ENCODE assay signal across 9 mouse cellular contexts in the genomic region with DNA sequence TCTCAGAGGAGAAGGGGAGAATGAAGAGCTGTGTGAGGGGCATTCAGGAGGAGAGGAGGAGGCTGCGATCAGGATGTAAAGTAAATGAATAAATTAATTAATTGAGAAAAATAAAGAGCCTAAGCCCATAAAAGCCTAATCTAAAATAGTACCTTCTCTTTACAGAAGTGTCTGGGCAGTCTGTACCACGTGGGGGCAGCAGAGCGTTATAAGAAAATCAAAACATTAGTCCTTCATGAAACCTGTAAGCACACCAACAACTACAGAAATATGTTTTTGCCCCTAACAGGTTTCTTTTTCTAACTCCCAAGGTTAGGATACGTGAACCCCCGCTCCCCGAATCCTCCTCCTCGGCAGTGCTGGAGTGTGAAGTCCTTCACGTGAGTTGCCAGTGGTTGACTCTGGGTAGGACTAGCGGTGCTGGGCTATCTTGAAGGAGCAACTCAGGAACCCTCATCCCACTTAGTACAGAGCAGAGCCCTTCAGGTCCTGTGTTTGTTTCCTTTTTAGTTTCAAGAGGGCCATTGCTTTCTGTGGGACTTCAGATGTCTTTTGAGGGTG. TPM values are rescaled to one million over a fixed set of nuclear protein-coding genes. Genes with fewer than 3 reads are reported as not detected.
DNase-seq lines count a peak whose midpoint lies in the region; ATAC-seq and TF ChIP-seq lines count a peak whose summit lies in the region.
"Had no signal": no experiment of that assay in that cellular context is flagged by ENCODE, and none has a peak within 500 bp of the region (broad histone marks: within the 10 kb centered on the region; RNA-seq: fewer than 3 reads in every experiment).

No protein-coding gene starts in this region.

- no peaks in the 10 kb centered on the region for H3K36me3 ChIP-seq in neural tube, embryonic 11.5 days (ENCODE audit: control insufficient read depth, insufficient read depth, low read length)
- H3K36me3 ChIP-seq in neural tube, embryonic 15.5 days: no peaks in the 10 kb centered on the region
- H3K36me3 ChIP-seq in kidney, postnatal 0 days (ENCODE audit: insufficient read depth, low read length): no peaks in the 10 kb centered on the region
- H3K36me3 ChIP-seq: heart, embryonic 15.5 days had no signal

- H3K4me3 ChIP-seq in cerebellum, adult 2 months (replicated peaks; ENCODE audit: insufficient read depth, low read depth, low read length): no peak overlapping the region
- H3K4me3 ChIP-seq in neural tube, embryonic 11.5 days (ENCODE audit: low read depth, low read length): no peak overlapping the region
- H3K4me3 ChIP-seq in neural tube, embryonic 15.5 days (replicated peaks): no peak overlapping the region
- no peak overlapping the region for H3K4me3 ChIP-seq in kidney, postnatal 0 days (replicated peaks; ENCODE audit: low read depth, low read length)
- H3K4me3 ChIP-seq: heart, embryonic 15.5 days had no signal

- no peak overlapping the region for H3K9ac ChIP-seq in neural tube, embryonic 11.5 days (ENCODE audit: low read length)
- H3K9ac ChIP-seq in neural tube, embryonic 15.5 days (replicated peaks): no peak overlapping the region
- no peak overlapping the region for H3K9ac ChIP-seq in kidney, postnatal 0 days (ENCODE audit: low read depth, low read length)
- H3K9ac ChIP-seq: heart, embryonic 15.5 days had no signal

- no peak for ATAC-seq in neural tube, embryonic 11.5 days (ENCODE audit: insufficient read depth, low FRiP score, low TSS enrichment)
- ATAC-seq in neural tube, embryonic 15.5 days (ENCODE audit: low FRiP score): no peak
- ATAC-seq in kidney, postnatal 0 days (replicated peaks; ENCODE audit: low FRiP score, low read depth): no peak

- TF ChIP-seq CTCF in cerebellum, adult 2 months (IDR thresholded peaks at IDR 0.05; ENCODE audit: borderline replicate concordance, insufficient read depth, low read depth, low read length): peak; percentile 33; the same call in 1 of the 2 replicates
- peak; percentile 82 for TF ChIP-seq CTCF in kidney, postnatal 0 days (IDR thresholded peaks at IDR 0.05; ENCODE audit: low read depth)

- no peak for TF ChIP-seq POLR2A in cerebellum, adult 2 months (IDR thresholded peaks at IDR 0.05; ENCODE audit: borderline replicate concordance, insufficient read depth, low read length)

- H3K9me3 ChIP-seq in neural tube, embryonic 11.5 days (ENCODE audit: control insufficient read depth, low read length): no peaks in the 10 kb centered on the region; the same call in 1 of the 2 replicates
- H3K9me3 ChIP-seq in neural tube, embryonic 15.5 days (replicated peaks): no peaks in the 10 kb centered on the region
- H3K9me3 ChIP-seq in kidney, postnatal 0 days (replicated peaks; ENCODE audit: low read length): 0 out of 2 replicates have a peak, but pooled peaks cover 3% of the 10 kb centered on the region
- H3K9me3 ChIP-seq: heart, embryonic 15.5 days had no signal

- peak; percentile 31 to 45 for DNase-seq in cerebellum, adult 2 months
- DNase-seq in cerebellum, adult 11 months: no peak
- DNase-seq in neural tube, embryonic 11.5 days (ENCODE audit: low spot score): peak; percentile 53
- peak; percentile 28 for DNase-seq in embryo, embryonic 9.5 days (ENCODE audit: extremely low spot score)
- peak; percentile 85 for DNase-seq in kidney, postnatal 0 days (ENCODE audit: low spot score)
- peak; percentile 82 for DNase-seq in lung, postnatal 14 days
- DNase-seq in spleen, postnatal 14 days (ENCODE audit: low spot score in 2 of 2): peak; percentile 22 to 57

- no peaks in the 10 kb centered on the region for H3K4me1 ChIP-seq in cerebellum, adult 2 months (ENCODE audit: control insufficient read depth, insufficient read depth, low read length)
- H3K4me1 ChIP-seq in neural tube, embryonic 11.5 days (ENCODE audit: control insufficient read depth, insufficient read depth, low read length): no peaks in the 10 kb centered on the region
- H3K4me1 ChIP-seq in neural tube, embryonic 15.5 days: no peaks in the 10 kb centered on the region
- H3K4me1 ChIP-seq in kidney, postnatal 0 days (replicated peaks; ENCODE audit: insufficient read depth, low read length): no peaks in the 10 kb centered on the region
- H3K4me1 ChIP-seq: heart, embryonic 15.5 days had no signal

- no peak overlapping the region for H3K4me2 ChIP-seq in neural tube, embryonic 11.5 days (ENCODE audit: low read depth)
- H3K4me2 ChIP-seq in neural tube, embryonic 15.5 days: no peak overlapping the region
- no peak overlapping the region for H3K4me2 ChIP-seq in kidney, postnatal 0 days (ENCODE audit: low read length)
- H3K4me2 ChIP-seq: heart, embryonic 15.5 days had no signal

- WGBS in cerebellum, adult 2 months: 51% methylated on average over 9 of the region's 9 CpGs
- WGBS in neural tube, embryonic 11.5 days: 53% methylated on average over 9 of the region's 9 CpGs
- WGBS in neural tube, embryonic 15.5 days: 53% methylated on average over 9 of the region's 9 CpGs
- WGBS in kidney, postnatal 0 days: 48% methylated on average over 9 of the region's 9 CpGs

- H3K27me3 ChIP-seq in cerebellum, adult 2 months (ENCODE audit: control insufficient read depth, insufficient read depth, low read length): no peaks in the 10 kb centered on the region
- H3K27me3 ChIP-seq in neural tube, embryonic 11.5 days (ENCODE audit: control insufficient read depth, insufficient read depth, low read length): no peaks in the 10 kb centered on the region
- H3K27me3 ChIP-seq in neural tube, embryonic 15.5 days (replicated peaks): no peaks in the 10 kb centered on the region
- H3K27me3 ChIP-seq in kidney, postnatal 0 days (ENCODE audit: insufficient read depth, low read length): no peaks in the 10 kb centered on the region

- H3K27ac ChIP-seq in cerebellum, adult 2 months (ENCODE audit: insufficient read depth, low read length): no peak overlapping the region
- no peak overlapping the region for H3K27ac ChIP-seq in neural tube, embryonic 11.5 days (ENCODE audit: low read depth, low read length)
- no peak overlapping the region for H3K27ac ChIP-seq in neural tube, embryonic 15.5 days (replicated peaks)
- no peak overlapping the region for H3K27ac ChIP-seq in kidney, postnatal 0 days
- H3K27ac ChIP-seq: heart, embryonic 15.5 days had no signal

RNA-seq across cellular contexts. Expression of a gene that starts 7.1 kb away (rescaled TPM):
- polyA plus RNA-seq in cerebellum, adult 2 months (2012; rRNA removed): 66.2 and 68.4 TPM in 2 replicates
- polyA plus RNA-seq in neural tube, embryonic 11.5 days (2014; fragmentation: Nextera tagmentation; extraction: Ambion mirVana): 117 and 120 TPM in 2 replicates
- polyA plus RNA-seq in neural tube, embryonic 15.5 days (2015; fragmentation: Nextera tagmentation; extraction: Ambion mirVana): 110 and 112 TPM in 2 replicates
- 56.7 and 65.7 TPM in 2 replicates for polyA plus RNA-seq in kidney, postnatal 0 days (2015; fragmentation: Nextera tagmentation; extraction: Ambion mirVana)

RNA-seq across cellular contexts. Expression of a gene that starts 16.9 kb away (rescaled TPM):
- polyA plus RNA-seq in cerebellum, adult 2 months (2012; rRNA removed): not detected in 2 replicates
- not detected in 2 replicates for polyA plus RNA-seq in neural tube, embryonic 11.5 days (2014; fragmentation: Nextera tagmentation; extraction: Ambion mirVana)
- not detected in 2 replicates for polyA plus RNA-seq in neural tube, embryonic 15.5 days (2015; fragmentation: Nextera tagmentation; extraction: Ambion mirVana)
- polyA plus RNA-seq in kidney, postnatal 0 days (2015; fragmentation: Nextera tagmentation; extraction: Ambion mirVana): not detected in 2 replicates
- polyA plus RNA-seq: heart, embryonic 15.5 days had no signal

RNA-seq across cellular contexts. Expression of a gene that starts 36.1 kb away (rescaled TPM):
- 192 and 220 TPM in 2 replicates for polyA plus RNA-seq in cerebellum, adult 2 months (2012; rRNA removed)
- polyA plus RNA-seq in neural tube, embryonic 11.5 days (2014; fragmentation: Nextera tagmentation; extraction: Ambion mirVana): 3.9 and 4.6 TPM in 2 replicates
- 29.1 and 31.6 TPM in 2 replicates for polyA plus RNA-seq in neural tube, embryonic 15.5 days (2015; fragmentation: Nextera tagmentation; extraction: Ambion mirVana)
- polyA plus RNA-seq in kidney, postnatal 0 days (2015; fragmentation: Nextera tagmentation; extraction: Ambion mirVana): 2.0 and 2.3 TPM in 2 replicates

RNA-seq across cellular contexts. Expression of a gene that starts 36.5 kb away (rescaled TPM):
- 22.3 and 23.0 TPM in 2 replicates for polyA plus RNA-seq in cerebellum, adult 2 months (2012; rRNA removed)
- 22.9 and 28.8 TPM in 2 replicates for polyA plus RNA-seq in neural tube, embryonic 11.5 days (2014; fragmentation: Nextera tagmentation; extraction: Ambion mirVana)
- 18.6 and 24.3 TPM in 2 replicates for polyA plus RNA-seq in neural tube, embryonic 15.5 days (2015; fragmentation: Nextera tagmentation; extraction: Ambion mirVana)
- polyA plus RNA-seq in kidney, postnatal 0 days (2015; fragmentation: Nextera tagmentation; extraction: Ambion mirVana): 16.1 and 22.7 TPM in 2 replicates

RNA-seq across cellular contexts. Expression of a gene that starts 46.3 kb away (rescaled TPM):
- 68.1 and 70.2 TPM in 2 replicates for polyA plus RNA-seq in cerebellum, adult 2 months (2012; rRNA removed)
- 81.2 and 83.8 TPM in 2 replicates for polyA plus RNA-seq in neural tube, embryonic 11.5 days (2014; fragmentation: Nextera tagmentation; extraction: Ambion mirVana)
- polyA plus RNA-seq in neural tube, embryonic 15.5 days (2015; fragmentation: Nextera tagmentation; extraction: Ambion mirVana): 84.7 and 86.0 TPM in 2 replicates
- 94.4 and 95.6 TPM in 2 replicates for polyA plus RNA-seq in kidney, postnatal 0 days (2015; fragmentation: Nextera tagmentation; extraction: Ambion mirVana)
